Mouse (Mus musculus): ENCODE results near the gene Atxn7l2. TPM values are rescaled to one million over a fixed set of nuclear protein-coding genes. Genes with fewer than 3 reads are reported as not detected.

Gene Atxn7l2
- total and polyA plus RNA-seq, 3 experiments: 3.8 to 13.3 (median 4.2) TPM

GRCm38 (mm10) chr3:108204470-108204869 is 6.3 kb downstream of the Atxn7l2 start:
- H3K4me2 ChIP-seq (ENCODE audit: insufficient read depth, low read depth, poor library complexity, severe bottlenecking): no peak overlapping the region
- H3K9me3 ChIP-seq (replicated peaks; ENCODE audit: low read length): no peaks in the 10 kb centered on the region
- H3K79me2 ChIP-seq (replicated peaks; ENCODE audit: control insufficient read depth, extremely low read depth, insufficient read depth, poor library complexity, severe bottlenecking): no peaks in the 10 kb centered on the region; the same call in 1 of the 2 replicates
- no peak overlapping the region for H3K4me3 ChIP-seq (replicated peaks in 1 of 3; ENCODE audit: low read depth in 2 of 3, low read length in 2 of 3, poor library complexity in 1 of 3)
- dilution Hi-C loops (cut with MboI; ENCODE audit: extremely low pct_ligation_motif_present, extremely low pct_unique_long_range_greater_than_20kb, low sequenced_read_pairs) (no loop called here), in situ Hi-C loops (cut with MboI; ENCODE audit: low pct_ligation_motif_present, low pct_unique_long_range_greater_than_20kb, low sequenced_read_pairs) (no loop called here)
- no peak overlapping the region for H3K27ac ChIP-seq (ENCODE audit: insufficient read depth, low read depth)
- peaks cover 7 to 34% of the 10 kb centered on the region in 2 experiments for H3K4me1 ChIP-seq (ENCODE audit: control insufficient read depth in 1 of 2, insufficient read depth in 2 of 2)
- no peaks in the 10 kb centered on the region for H3K27me3 ChIP-seq (replicated peaks)
- TF ChIP-seq MAFK (IDR thresholded peaks at IDR 0.05; ENCODE audit: insufficient replicate concordance, low read length) (no peak), IRF4 (IDR thresholded peaks at IDR 0.05; ENCODE audit: low read depth, low read length) (no peak), ETS1 (conservative IDR thresholded peaks at IDR 0.05; ENCODE audit: low read depth, low read length) (no peak), MYC (IDR thresholded peaks at IDR 0.05; ENCODE audit: low read depth, low read length) (no peak), POLR2A (IDR thresholded peaks at IDR 0.05; ENCODE audit: low read depth, low read length) (no peak), POLR2AphosphoS2 (IDR thresholded peaks at IDR 0.05; ENCODE audit: low read depth, low read length) (no peak), ZC3H11A (IDR thresholded peaks at IDR 0.05; ENCODE audit: low read depth, low read length) (no peak), ZNF384 (IDR thresholded peaks at IDR 0.05; ENCODE audit: low read depth, low read length) (no peak), HCFC1 (IDR thresholded peaks at IDR 0.05; ENCODE audit: low read depth, low read length) (no peak), KAT2A (IDR thresholded peaks at IDR 0.05; ENCODE audit: insufficient replicate concordance, low read length) (no peak), UBTF (IDR thresholded peaks at IDR 0.05; ENCODE audit: low read depth, low read length) (no peak), MAZ (IDR thresholded peaks at IDR 0.05; ENCODE audit: low read depth, low read length) (no peak), MEF2A (IDR thresholded peaks at IDR 0.05; ENCODE audit: borderline replicate concordance, low read depth, low read length) (no peak), ELF1 (IDR thresholded peaks at IDR 0.05; ENCODE audit: low read depth, low read length) (no peak), SMC3 (IDR thresholded peaks at IDR 0.05; ENCODE audit: low read depth, low read length) (no peak), CHD1 (IDR thresholded peaks at IDR 0.05; ENCODE audit: low read depth, low read length) (no peak)
- peaks cover 24 to 67% of the 10 kb centered on the region in 2 experiments for H3K36me3 ChIP-seq (replicated peaks in 1 of 2; ENCODE audit: control insufficient read depth in 1 of 2, insufficient read depth in 1 of 2, low read length in 1 of 2)
- DNase-seq (ENCODE audit: extremely low read depth): no peak
- H3K9ac ChIP-seq (ENCODE audit: insufficient read depth, low read depth): no peak overlapping the region

- in situ Hi-C loops (cut with MboI; ENCODE audit: low pct_ligation_motif_present, low pct_unique_long_range_greater_than_20kb, low sequenced_read_pairs): no loop called here
- peaks cover 6 to 34% of the 10 kb centered on the region in 2 experiments for H3K4me1 ChIP-seq (ENCODE audit: control insufficient read depth in 1 of 2, insufficient read depth in 2 of 2)
- H3K4me2 ChIP-seq (ENCODE audit: insufficient read depth, low read depth, poor library complexity, severe bottlenecking): no peak overlapping the region
- TF ChIP-seq SMC3 (IDR thresholded peaks at IDR 0.05; ENCODE audit: low read depth, low read length): peak; percentile 88
- TF ChIP-seq EP300 (IDR thresholded peaks at IDR 0.05; ENCODE audit: low read length): no peak
- no peak for TF ChIP-seq MYC (IDR thresholded peaks at IDR 0.05; ENCODE audit: low read depth, low read length)
- TF ChIP-seq CTCF (conservative IDR thresholded peaks at IDR 0.05 in 1 of 2, IDR thresholded peaks at IDR 0.05 in 1 of 2; ENCODE audit: low read depth in 2 of 2, low read length in 2 of 2): peak; percentile 87 to 96
- TF ChIP-seq RAD21 (IDR thresholded peaks at IDR 0.05; ENCODE audit: low read depth, low read length): peak; percentile 55
- TF ChIP-seq MAFK (IDR thresholded peaks at IDR 0.05; ENCODE audit: insufficient replicate concordance, low read length): no peak
- no peaks in the 10 kb centered on the region for H3K27me3 ChIP-seq (replicated peaks)
- H3K9me3 ChIP-seq (replicated peaks; ENCODE audit: low read length): no peaks in the 10 kb centered on the region
- no peak overlapping the region for H3K4me3 ChIP-seq (replicated peaks in 1 of 3; ENCODE audit: low read depth in 2 of 3, low read length in 2 of 3, poor library complexity in 1 of 3)
- no peak overlapping the region for H3K27ac ChIP-seq (ENCODE audit: insufficient read depth, low read depth)
- DNase-seq (ENCODE audit: extremely low read depth): peak; percentile 74
- dilution Hi-C loops (cut with MboI; ENCODE audit: extremely low pct_ligation_motif_present, extremely low pct_unique_long_range_greater_than_20kb, low sequenced_read_pairs): no loop called here
- no peaks in the 10 kb centered on the region; the same call in 1 of the 2 replicates for H3K79me2 ChIP-seq (replicated peaks; ENCODE audit: control insufficient read depth, extremely low read depth, insufficient read depth, poor library complexity, severe bottlenecking)
- H3K36me3 ChIP-seq (replicated peaks in 1 of 2; ENCODE audit: control insufficient read depth in 1 of 2, insufficient read depth in 1 of 2, low read length in 1 of 2): peaks cover 24 to 74% of the 10 kb centered on the region in 2 experiments
- H3K9ac ChIP-seq (ENCODE audit: insufficient read depth, low read depth): no peak overlapping the region
These were observed 7.0 kb downstream of the Atxn7l2 start for GRCm38 (mm10) chr3:108203621-108204325.

Data from CH12.LX (cell line).